Mouse (Mus musculus) hindbrain, embryonic 10.5 days (tissue): ENCODE measurements around the gene Irf5. TPM values are rescaled to one million over a fixed set of nuclear protein-coding genes. Genes with fewer than 3 reads are reported as not detected.

Source experiments
- DNase-seq: peaks from one replicate; pipeline ENCODE4 v3.0.0-alpha.2; 2017; ENCODE audit warnings: low spot score
- H3K27ac ChIP-seq: fragments of 300-500 bp; sonication (generic); 2 replicates; pipeline ENCODE4 v1.5.1; 2016; ENCODE audit warnings: mild to moderate bottlenecking, moderate library complexity
- H3K27me3 ChIP-seq: fragments of 300-500 bp; sonication (generic); 2 replicates; pipeline ENCODE4 v1.6.1; 2016; ENCODE audit warnings: mild to moderate bottlenecking; ENCODE audit not compliant: poor library complexity, insufficient read depth, severe bottlenecking
- H3K36me3 ChIP-seq: fragments of 300-500 bp; sonication (generic); 2 replicates; pipeline ENCODE4 v1.6.1; 2016; ENCODE audit warnings: mild to moderate bottlenecking, moderate library complexity
- H3K4me1 ChIP-seq: fragments of 300-500 bp; sonication (generic); replicated peaks from 2 replicates; pipeline ENCODE4 v1.6.1; 2016; ENCODE audit warnings: mild to moderate bottlenecking
- H3K4me3 ChIP-seq: fragments of 300-500 bp; sonication (generic); 2 replicates; pipeline ENCODE4 v1.5.1; 2016; ENCODE audit warnings: mild to moderate bottlenecking, moderate library complexity
- H3K9me3 ChIP-seq: fragments of 300-500 bp; sonication (generic); 2 replicates; pipeline ENCODE4 v1.6.1; 2016; ENCODE audit warnings: mild to moderate bottlenecking, moderate library complexity
- WGBS: fragments of 180-500 bp; shearing (Covaris S2); methylation state at CpG from one replicate; pipeline ENCODE4 v1.1.7; 2016; 5-methylcytosine and 5-hydroxymethylcytosine counted together
- polyA plus RNA-seq: library from polyadenylated mRNA; unstranded; fragments of >200 nt; fragmentation: Nextera tagmentation; extraction: Ambion mirVana; gene quantifications from 2 replicates; pipeline ENCODE4 v1.2.1, GENCODE M21; 2016

Gene Irf5
- polyA plus RNA-seq, 1 experiment from 2014 or later = 3.1 TPM

DNA sequence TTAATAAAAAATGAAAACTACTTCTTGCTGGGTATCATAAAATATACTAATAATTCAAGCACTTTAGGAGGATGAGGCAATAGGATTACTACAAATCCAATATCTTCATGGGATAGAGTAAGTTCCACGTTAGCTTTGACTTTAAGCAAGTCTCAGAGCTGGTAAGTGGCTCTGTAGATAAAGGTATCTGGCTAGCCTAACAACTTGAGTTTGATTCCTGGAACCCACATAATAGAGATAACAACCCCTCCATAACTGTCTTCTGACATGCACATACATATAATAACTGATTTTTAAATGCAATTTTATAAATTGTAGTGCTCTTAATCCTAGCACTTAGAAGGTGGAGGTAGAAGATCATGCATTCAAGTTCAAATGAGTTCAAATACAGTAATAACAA, 54.3 kb downstream of the Irf5 start:
- Histone ChIP-seq H3K9me3 (peaks cover 5% of the 10 kb centered on the region; the same call in 1 of the 2 replicates), H3K36me3 (peaks cover 98% of the 10 kb centered on the region)
- WGBS = 90% methylated on average over 1 of the region's 1 CpGs

GRCm38 (mm10) chr6:29581202-29581601, 54.8 kb downstream of the Irf5 start:
- Histone ChIP-seq H3K4me3 (no peak overlapping the region), H3K36me3 (peaks cover 98% of the 10 kb centered on the region), H3K27me3 (no peaks in the 10 kb centered on the region), H3K9me3 (peaks cover 5% of the 10 kb centered on the region; the same call in 1 of the 2 replicates), H3K4me1 (no peaks in the 10 kb centered on the region), H3K27ac (no peak overlapping the region)
- whole genome bisulfite sequencing = 98% methylated on average over 3 of the region's 3 CpGs
- no peak for DNase-seq

More for the DNA sequence above, 54.3 kb downstream of the Irf5 start:
- DNase-seq = no peak
- H3K4me1 ChIP-seq = no peaks in the 10 kb centered on the region
- no peak overlapping the region for H3K27ac ChIP-seq
- H3K4me3 ChIP-seq = no peak overlapping the region
- no peaks in the 10 kb centered on the region for H3K27me3 ChIP-seq

Other genes starting within 250 kb of the Irf5 start
- 0.39 and 0.66 TPM in 2 replicates for gene Fam71f2, start 247.0 kb upstream of the Irf5 start, polyA plus RNA-seq
- gene Fam71f1, start 207.5 kb upstream of the Irf5 start, polyA plus RNA-seq = 0.22 TPM in 1 of 2 replicates, not detected in the other
- gene Calu, start 178.6 kb upstream of the Irf5 start, polyA plus RNA-seq = 205 and 242 TPM in 2 replicates
- gene Opn1sw, start 138.2 kb upstream of the Irf5 start, polyA plus RNA-seq = 0.17 and 0.21 TPM in 2 replicates
- 21.5 and 22.4 TPM in 2 replicates for gene Ccdc136, start 130.3 kb upstream of the Irf5 start, polyA plus RNA-seq
- 3.6 and 4.1 TPM in 2 replicates for gene Flnc, start 93.4 kb upstream of the Irf5 start, polyA plus RNA-seq
- gene Atp6v1f, start 58.9 kb upstream of the Irf5 start, polyA plus RNA-seq = 226 and 252 TPM in 2 replicates
- gene Atp6v1fnb, start 55.2 kb upstream of the Irf5 start, polyA plus RNA-seq = not detected in 2 replicates
- gene Kcp, start 18.7 kb upstream of the Irf5 start, polyA plus RNA-seq = 13.5 TPM in 2 replicates
- gene Tnpo3, start 83.3 kb downstream of the Irf5 start, polyA plus RNA-seq = 93.1 and 118 TPM in 2 replicates
- 9.7 and 9.9 TPM in 2 replicates for gene Tspan33, start 167.6 kb downstream of the Irf5 start, polyA plus RNA-seq
- 50.3 and 50.4 TPM in 2 replicates for gene Smo, start 208.9 kb downstream of the Irf5 start, polyA plus RNA-seq
- gene Ahcyl2, start 241.4 kb downstream of the Irf5 start, polyA plus RNA-seq = 11.5 and 13.0 TPM in 2 replicates